Mouse (Mus musculus) liver, embryonic 14.5 days (tissue): ENCODE measurements around the gene Jdp2.

Source experiments
- CTCF ChIP-seq: IDR thresholded peaks from 2 replicates; pipeline ENCODE4 v1.5.1; 2016; ENCODE audit warnings: antibody characterized with exemption, low read depth, control low read depth
- EP300 ChIP-seq: IDR thresholded peaks from 2 replicates; pipeline ENCODE4 v1.6.1; 2016; ENCODE audit warnings: antibody characterized with exemption, low read depth

- TF ChIP-seq CTCF (no peak), EP300 (no peak)
Measured at GRCm38 (mm10) chr12:85666112-85666511, 67.3 kb downstream of the Jdp2 start.
